Mouse (Mus musculus) liver, postnatal 0 days (tissue): ENCODE data around the gene Hspb1.

Experiments
- CTCF ChIP-seq: sonication (generic); IDR thresholded peaks from 2 replicates; pipeline ENCODE4 v1.5.1; 2016; ENCODE audit warnings: antibody characterized with exemption, low read depth
- EP300 ChIP-seq: IDR thresholded peaks from 2 replicates; pipeline ENCODE4 v1.6.1; 2016; ENCODE audit warnings: antibody characterized with exemption, low read depth, mild to moderate bottlenecking

- TF ChIP-seq CTCF = no peak
- no peak for TF ChIP-seq EP300
Measured at GRCm38 (mm10) chr5:135894958-135895357, 7.2 kb downstream of the Hspb1 start.
